Mouse (Mus musculus): ENCODE results near the gene Itga4.

DNA sequence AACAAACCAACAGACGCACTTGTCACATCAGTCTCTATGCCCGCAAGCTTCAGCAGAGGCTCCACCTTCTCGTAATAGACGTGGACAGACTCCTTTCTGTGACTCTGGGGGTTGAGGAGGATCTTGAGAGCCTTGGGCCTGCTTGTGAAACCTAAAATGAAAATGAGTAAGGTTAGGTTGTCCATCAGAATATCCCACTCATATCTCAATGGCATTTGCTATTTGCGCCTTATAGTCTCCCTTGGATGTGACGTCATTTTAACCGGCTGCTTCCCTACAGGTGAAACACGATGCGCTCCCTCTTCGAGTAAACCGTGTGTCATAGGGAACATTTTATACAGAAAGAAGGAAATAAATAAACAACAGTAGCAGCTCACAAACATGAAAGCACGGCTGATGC, 113.4 kb downstream of the Itga4 start:
- no peak for TF ChIP-seq CTCF (conservative IDR thresholded peaks at IDR 0.05; ENCODE audit: low read length)
- no peak for TF ChIP-seq NANOG (IDR thresholded peaks at IDR 0.05; ENCODE audit: borderline replicate concordance, low read length)
- no peak for TF ChIP-seq POU5F1 (IDR thresholded peaks at IDR 0.05; ENCODE audit: borderline replicate concordance, low read length)
